Mouse (Mus musculus) MN1 (cell line): ENCODE results near the gene Bmp5.

Experiments used
- DNase-seq: peaks from one replicate; pipeline ENCODE4 v3.0.0-alpha.2; 2016; ENCODE audit warnings: low spot score

The Bmp5 gene

GRCm38 (mm10) chr9:75840841-75841240 lies 65.7 kb downstream of the Bmp5 start:
- DNase-seq, result peak; percentile 75

- DNase-seq, result no peak
These were observed 70.8 kb downstream of the Bmp5 start for GRCm38 (mm10) chr9:75846010-75846409.

GRCm38 (mm10) chr9:75850670-75851228 lies 75.6 kb downstream of the Bmp5 start:
- DNase-seq, result no peak

GRCm38 (mm10) chr9:75858161-75858560 lies 83.0 kb downstream of the Bmp5 start:
- DNase-seq, result no peak

GRCm38 (mm10) chr9:75858939-75859338 lies 83.8 kb downstream of the Bmp5 start:
- no peak for DNase-seq

- DNase-seq, result no peak
These were observed 95.4 kb downstream of the Bmp5 start for GRCm38 (mm10) chr9:75870332-75871177.

- no peak for DNase-seq
These were observed 101.2 kb downstream of the Bmp5 start for GRCm38 (mm10) chr9:75876333-75876732.

- no peak for DNase-seq
These were observed 108.5 kb downstream of the Bmp5 start for GRCm38 (mm10) chr9:75883481-75884190.

GRCm38 (mm10) chr9:75886801-75887544 lies 111.8 kb downstream of the Bmp5 start:
- no peak for DNase-seq

GRCm38 (mm10) chr9:75896918-75897317 lies 121.8 kb downstream of the Bmp5 start:
- no peak for DNase-seq

- no peak for DNase-seq
These were observed 122.9 kb downstream of the Bmp5 start for GRCm38 (mm10) chr9:75898022-75898421.

GRCm38 (mm10) chr9:75901219-75901618 lies 126.1 kb downstream of the Bmp5 start:
- DNase-seq, result peak; percentile 17

GRCm38 (mm10) chr9:75905497-75905896 lies 130.3 kb downstream of the Bmp5 start:
- no peak for DNase-seq

GRCm38 (mm10) chr9:75910112-75910799 lies 135.1 kb downstream of the Bmp5 start:
- DNase-seq, result peak; percentile 90

- peak; percentile 24 for DNase-seq
These were observed 136.4 kb downstream of the Bmp5 start for GRCm38 (mm10) chr9:75911542-75911941.

- DNase-seq, result no peak
These were observed 140.9 kb downstream of the Bmp5 start for GRCm38 (mm10) chr9:75916027-75916426.

GRCm38 (mm10) chr9:75927196-75927880 lies 152.2 kb downstream of the Bmp5 start:
- DNase-seq, result no peak

- DNase-seq, result no peak
These were observed 152.9 kb downstream of the Bmp5 start for GRCm38 (mm10) chr9:75928068-75928467.

- DNase-seq, result no peak
These were observed 169.5 kb downstream of the Bmp5 start for GRCm38 (mm10) chr9:75944663-75945062.
